Mouse (Mus musculus): ENCODE results near the gene Gimap8.
"Not testable (repeated sequence)": the region's sequence is repeated elsewhere in the genome, so short reads cannot be mapped to it uniquely, and the experiment has no call there.

Gene Gimap8

GRCm38 (mm10) chr6:48678391-48678790 is 31.4 kb downstream of the Gimap8 start:
- no peak for DNase-seq (ENCODE audit: low spot score)

GRCm38 (mm10) chr6:48679701-48680100 is 32.7 kb downstream of the Gimap8 start:
- no peak for DNase-seq (ENCODE audit: low spot score)

GRCm38 (mm10) chr6:48680421-48680820 is 33.4 kb downstream of the Gimap8 start:
- no peak for DNase-seq (ENCODE audit: low spot score)

GRCm38 (mm10) chr6:48681472-48682090 is 34.5 kb downstream of the Gimap8 start:
- no peak for DNase-seq (ENCODE audit: low spot score)

- no peak for DNase-seq (ENCODE audit: low spot score)
These were observed 35.2 kb downstream of the Gimap8 start for GRCm38 (mm10) chr6:48682271-48682670.

- not testable (repeated sequence) for DNase-seq (ENCODE audit: low spot score)
These were observed 36.3 kb downstream of the Gimap8 start for GRCm38 (mm10) chr6:48683263-48683821.

- DNase-seq (ENCODE audit: low spot score): no peak
These were observed 37.3 kb downstream of the Gimap8 start, which contains the start of gene Gimap4 for GRCm38 (mm10) chr6:48684319-48684718. Gene Gimap4, plus strand, starts transcription at chr6:48684549.

GRCm38 (mm10) chr6:48684806-48685205 is 37.8 kb downstream of the Gimap8 start:
- DNase-seq (ENCODE audit: low spot score): no peak

GRCm38 (mm10) chr6:48685251-48685650 is 38.2 kb downstream of the Gimap8 start:
- DNase-seq (ENCODE audit: low spot score): no peak

GRCm38 (mm10) chr6:48685694-48686665 is 38.9 kb downstream of the Gimap8 start:
- no peak for DNase-seq (ENCODE audit: low spot score)

- DNase-seq (ENCODE audit: low spot score): no peak
These were observed 40.0 kb downstream of the Gimap8 start for GRCm38 (mm10) chr6:48687077-48687476.

GRCm38 (mm10) chr6:48689320-48689719 is 42.3 kb downstream of the Gimap8 start:
- DNase-seq (ENCODE audit: low spot score): no peak

- no peak for DNase-seq (ENCODE audit: low spot score)
These were observed 45.9 kb downstream of the Gimap8 start for GRCm38 (mm10) chr6:48692962-48693361.

- no peak for DNase-seq (ENCODE audit: low spot score)
These were observed 50.0 kb downstream of the Gimap8 start for GRCm38 (mm10) chr6:48696830-48697554.

- no peak for DNase-seq (ENCODE audit: low spot score)
These were observed 50.5 kb downstream of the Gimap8 start for GRCm38 (mm10) chr6:48697555-48697930.

- no peak for DNase-seq (ENCODE audit: low spot score)
These were observed 51.2 kb downstream of the Gimap8 start for GRCm38 (mm10) chr6:48698066-48698856.

GRCm38 (mm10) chr6:48698888-48699287 is 51.9 kb downstream of the Gimap8 start:
- no peak for DNase-seq (ENCODE audit: low spot score)

- DNase-seq (ENCODE audit: low spot score): no peak
These were observed 53.4 kb downstream of the Gimap8 start for GRCm38 (mm10) chr6:48700251-48701075.

GRCm38 (mm10) chr6:48702146-48702545 is 55.1 kb downstream of the Gimap8 start:
- no peak for DNase-seq (ENCODE audit: low spot score)

- no peak for DNase-seq (ENCODE audit: low spot score)
These were observed 55.6 kb downstream of the Gimap8 start for GRCm38 (mm10) chr6:48702601-48703000.

Measured in adipocyte (in vitro differentiated cells).